Mouse (Mus musculus): ENCODE measurements around the gene Tanc2.

DNA sequence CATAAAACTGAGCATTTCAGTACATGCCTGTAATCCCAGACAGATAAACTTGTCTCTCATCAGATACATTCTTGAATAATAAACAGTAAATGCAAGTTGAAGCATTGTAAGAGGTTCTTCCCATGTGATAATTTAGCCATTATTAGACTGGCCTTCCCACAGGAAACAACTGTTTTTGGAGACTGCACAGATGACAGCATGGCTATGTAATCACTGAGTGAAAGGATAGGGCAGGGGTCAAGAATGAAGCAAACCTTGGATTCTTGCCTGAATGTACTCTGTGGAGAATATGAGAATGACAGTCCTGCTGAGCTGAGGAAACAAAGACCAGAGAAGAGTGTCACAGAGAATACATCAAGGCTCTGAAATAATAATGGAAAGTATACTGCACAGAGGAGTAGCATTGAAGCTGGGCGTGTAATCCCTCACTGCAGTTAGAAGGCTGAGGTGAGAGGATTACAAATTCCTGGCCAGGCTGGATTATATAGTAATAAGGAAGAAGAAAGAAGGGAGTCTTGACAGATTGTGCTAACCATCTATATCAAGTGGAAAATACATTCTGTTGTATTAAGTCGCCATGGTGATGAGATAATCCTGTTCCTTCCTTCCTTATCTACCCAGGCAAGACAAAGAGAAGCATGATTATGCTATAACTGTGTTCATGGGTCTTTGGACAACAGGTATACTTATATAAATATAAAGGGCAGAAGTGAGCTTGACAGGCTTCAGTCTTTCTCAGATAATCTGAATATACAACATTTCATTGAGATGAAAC lies 159.7 kb downstream of the Tanc2 start:
- TF ChIP-seq CTCF (IDR thresholded peaks at IDR 0.05; ENCODE audit: insufficient read depth, low read depth, low read length) (no peak), POLR2A (IDR thresholded peaks at IDR 0.05; ENCODE audit: insufficient read depth, low read depth, low read length) (no peak)

All from olfactory bulb, adult 2 months (tissue).